Mouse (Mus musculus) adipocyte (in vitro differentiated cells): ENCODE data around the gene Ccdc71.
A peak's percentile ranks its signal among the peaks of the same experiment; 100 is the strongest.

Source experiments
- DNase-seq: peaks from one replicate; pipeline ENCODE4 v3.0.0-alpha.2; 2016; ENCODE audit warnings: low spot score

The Ccdc71 gene

GRCm38 (mm10) chr9:108460319-108461178 lies at the start of gene Ccdc71:
Gene Ccdc71 (plus strand): TSS chr9:108460527.
- peak; percentile 88 for DNase-seq

GRCm38 (mm10) chr9:108411381-108411942 lies 48.9 kb upstream of the Ccdc71 start:
- no peak for DNase-seq

GRCm38 (mm10) chr9:108412221-108412620 lies 48.1 kb upstream of the Ccdc71 start:
- DNase-seq: peak; percentile 54

GRCm38 (mm10) chr9:108428384-108428783 lies 31.9 kb upstream of the Ccdc71 start, which contains the start of gene Ccdc36:
Gene Ccdc36 (minus strand): TSS chr9:108428484.
- DNase-seq: no peak

- DNase-seq: no peak
Measured at GRCm38 (mm10) chr9:108431431-108432067, 28.8 kb upstream of the Ccdc71 start.

- no peak for DNase-seq
Measured at GRCm38 (mm10) chr9:108436182-108436581, 24.1 kb upstream of the Ccdc71 start, which contains the start of gene BC048562. Gene BC048562 (plus strand): TSS chr9:108436482.

- DNase-seq: no peak
Measured at GRCm38 (mm10) chr9:108439176-108439575, 21.2 kb upstream of the Ccdc71 start.

- no peak for DNase-seq
Measured at GRCm38 (mm10) chr9:108440485-108440884, 19.8 kb upstream of the Ccdc71 start.

GRCm38 (mm10) chr9:108441236-108441919 lies 18.9 kb upstream of the Ccdc71 start:
- DNase-seq: peak; percentile 10

- no peak for DNase-seq
Measured at GRCm38 (mm10) chr9:108445125-108445524, 15.2 kb upstream of the Ccdc71 start.

- no peak for DNase-seq
Measured at GRCm38 (mm10) chr9:108449860-108450259, 10.5 kb upstream of the Ccdc71 start.

- no peak for DNase-seq
Measured at GRCm38 (mm10) chr9:108450292-108451169, 9.8 kb upstream of the Ccdc71 start.

GRCm38 (mm10) chr9:108451170-108451493 lies 9.2 kb upstream of the Ccdc71 start:
- DNase-seq: no peak

GRCm38 (mm10) chr9:108451519-108452160 lies 8.7 kb upstream of the Ccdc71 start:
- no peak for DNase-seq

- peak; percentile 43 for DNase-seq
Measured at GRCm38 (mm10) chr9:108452291-108452906, 7.9 kb upstream of the Ccdc71 start.

- no peak for DNase-seq
Measured at GRCm38 (mm10) chr9:108452911-108453310, 7.4 kb upstream of the Ccdc71 start.

GRCm38 (mm10) chr9:108453458-108453857 lies 6.9 kb upstream of the Ccdc71 start:
- DNase-seq: no peak

- no peak for DNase-seq
Measured at GRCm38 (mm10) chr9:108454429-108454828, 5.9 kb upstream of the Ccdc71 start.

GRCm38 (mm10) chr9:108455747-108456571 lies 4.4 kb upstream of the Ccdc71 start:
- DNase-seq: no peak
